Mouse (Mus musculus): ENCODE measurements at regions not wholly inside any gene's neighbourhood (a gene's known extent, or its start where the extent isn't known, plus 50 kb on each side); places are given as distances from the start of the nearest gene placed in this dataset.

DNA sequence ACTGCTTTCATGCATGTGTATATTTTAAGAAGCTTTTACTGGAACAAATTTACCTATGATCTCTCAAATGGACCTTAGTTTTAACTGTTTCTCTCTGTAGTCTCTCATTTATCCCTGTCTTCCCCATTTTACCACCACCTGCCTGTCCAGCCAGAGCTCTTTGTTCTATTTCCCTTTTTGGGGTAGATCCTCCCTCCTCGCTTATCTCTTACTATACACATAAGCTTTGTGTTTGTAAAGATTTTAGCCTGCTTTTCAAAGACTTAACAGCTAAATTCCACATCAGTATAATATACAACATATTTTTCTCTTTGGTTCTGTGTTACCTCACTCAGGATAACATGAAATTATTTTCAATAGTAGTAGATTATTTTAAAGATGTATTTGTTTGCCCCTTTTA is 961.9 kb downstream of the Slitrk1 start:
- DNase-seq, result no peak

- no peak for DNase-seq
These were observed 1010.2 kb downstream of the Slitrk1 start for GRCm38 (mm10) chr14:107903717-107904116.

DNA sequence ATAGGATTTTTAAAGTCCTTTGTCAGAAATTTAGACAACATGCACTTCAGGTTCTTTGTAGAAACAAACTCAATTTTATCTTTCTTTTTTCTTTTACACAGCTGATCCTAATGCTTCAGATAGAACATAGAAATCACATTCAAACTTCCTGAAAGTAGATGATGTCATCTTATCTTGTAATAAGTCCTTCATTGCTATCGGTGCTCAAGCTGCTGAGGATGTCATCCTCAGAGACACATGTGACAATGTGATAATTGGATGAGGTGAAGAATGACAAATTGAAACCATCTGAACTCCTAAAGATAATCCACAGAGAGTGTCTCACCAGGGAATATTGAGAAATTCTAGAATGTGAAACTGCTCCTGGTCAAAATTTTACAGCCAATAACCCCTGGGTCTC is 1012.1 kb downstream of the Slitrk1 start:
- DNase-seq, result no peak

- DNase-seq, result no peak
These were observed 1053.1 kb downstream of the Slitrk1 start for GRCm38 (mm10) chr14:107860895-107861294.

DNA sequence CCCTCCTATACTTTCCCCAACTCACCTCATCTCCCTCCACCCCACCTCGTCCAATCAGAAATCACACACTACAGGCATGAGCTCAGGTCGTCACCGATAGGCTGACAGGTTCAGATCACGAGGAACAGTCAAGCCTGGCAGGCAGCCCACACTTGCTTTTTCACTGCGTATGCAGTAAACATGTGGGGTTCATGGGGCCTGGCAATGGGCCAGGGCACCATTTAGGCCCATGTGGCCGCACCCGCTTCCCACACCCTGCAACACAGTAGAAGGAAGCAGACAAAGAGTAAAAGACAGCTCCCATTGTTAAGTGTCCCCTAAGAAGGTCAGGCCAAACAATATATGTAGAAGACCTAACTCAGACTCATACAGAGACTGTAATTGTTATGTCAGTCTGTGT is 1064.3 kb downstream of the Slitrk1 start:
- DNase-seq, result peak in 1 of 2 experiments; percentile 1

DNA sequence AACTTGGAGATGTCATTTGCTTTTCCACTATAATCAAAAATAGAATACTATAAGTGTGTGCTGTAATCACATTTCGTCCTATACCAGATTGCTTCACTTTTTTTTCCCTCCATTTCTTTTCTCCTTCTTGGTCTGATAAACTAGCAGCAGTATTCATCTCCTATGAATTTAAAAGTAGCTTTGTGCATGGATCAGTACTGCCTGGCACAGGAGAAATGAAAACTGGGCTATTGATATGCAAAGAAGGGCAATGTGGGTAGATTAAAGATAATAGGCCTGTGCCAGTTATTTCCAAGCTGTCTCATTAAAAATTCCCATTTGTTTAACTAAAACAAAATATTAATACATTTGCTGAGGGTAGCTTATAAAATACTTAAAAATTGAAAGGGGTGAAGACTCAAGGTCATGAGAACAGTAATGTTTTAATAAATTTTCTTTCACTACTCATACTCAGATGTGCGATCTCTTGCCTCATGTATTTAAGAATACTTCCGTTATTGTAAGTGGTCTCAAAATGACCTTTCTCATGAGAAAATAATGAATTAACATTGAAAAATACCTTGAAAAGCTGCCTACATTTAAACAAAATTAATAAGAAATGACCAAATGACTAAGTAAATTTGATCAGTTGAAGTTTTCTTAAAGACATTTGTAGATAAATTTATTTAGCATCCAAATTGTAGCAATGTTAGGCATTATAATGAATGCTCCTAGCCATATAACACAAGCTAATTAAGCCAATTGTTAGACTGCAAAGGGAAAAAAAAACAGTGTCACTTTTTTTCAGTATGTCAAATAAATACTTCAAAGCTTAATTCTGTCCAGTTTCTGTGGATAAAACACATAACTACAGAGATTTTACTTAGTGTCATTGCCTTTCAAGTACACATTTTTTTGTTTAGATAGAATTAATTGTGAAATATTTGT is 1068.4 kb downstream of the Slitrk1 start:
- no peak for DNase-seq

GRCm38 (mm10) chr14:107844533-107844932 is 1069.4 kb downstream of the Slitrk1 start:
- DNase-seq, result no peak

DNA sequence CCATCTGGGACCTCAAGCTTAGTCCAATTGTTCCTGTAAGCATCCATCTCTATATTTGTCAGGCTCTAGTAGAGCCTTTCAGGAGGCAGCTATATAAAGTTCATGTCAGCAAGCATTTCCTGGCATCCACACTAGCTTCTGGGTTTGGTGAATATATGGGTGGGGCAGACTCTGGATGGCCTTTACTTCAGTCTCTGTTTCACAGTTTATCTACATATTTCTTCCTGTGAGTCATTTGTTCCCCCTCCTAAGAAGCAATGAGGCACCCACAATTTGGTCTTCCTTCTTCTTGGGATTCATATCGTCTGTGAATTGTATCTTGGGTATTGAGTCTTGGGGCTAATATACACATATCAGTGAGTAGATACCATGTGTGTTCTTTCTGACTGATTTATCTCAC is 1081.0 kb downstream of the Slitrk1 start:
- DNase-seq, result no peak

- DNase-seq, result no peak
These were observed 1128.7 kb downstream of the Slitrk1 start for GRCm38 (mm10) chr14:107785242-107785641.
